Mouse (Mus musculus) adrenal gland, adult 2 months (tissue): ENCODE data around the gene Ces1c. TPM values are rescaled to one million over a fixed set of nuclear protein-coding genes. Genes with fewer than 3 reads are reported as not detected.

Source experiments
- polyA plus RNA-seq: library from polyadenylated mRNA; depleted of rRNA; stranded (reverse); fragments of >200 nt; gene quantifications from 2 replicates; pipeline ENCODE4 v1.2.3, GENCODE M21; 2012; rRNA removed
- total RNA-seq, 2 experiments: library from RNA; stranded (reverse); gene quantifications; 2 replicates each; pipeline ENCODE4 v1.2.3; 2021

Ces1c gene
- total and polyA plus RNA-seq, 3 experiments, result 0.24 to 7.3 (median 0.49) TPM

Other genes starting within 250 kb of the Ces1c start
- under 1 TPM in 1 of 2 experiments, not detected in 1; 0.69 TPM for gene Capns2, start 229.9 kb downstream of the Ces1c start, total RNA-seq
- gene Capns2, start 229.9 kb downstream of the Ces1c start, polyA plus RNA-seq, result 0.11 TPM in 1 of 2 replicates, not detected in the other
- gene Slc6a2, start 171.2 kb downstream of the Ces1c start, total RNA-seq, result 10 to 100 TPM in 1 of 2 experiments, 1 to 10 TPM in 1; 9.0 to 16.0 TPM
- gene Slc6a2, start 171.2 kb downstream of the Ces1c start, polyA plus RNA-seq, result 1.9 and 4.6 TPM in 2 replicates
- not detected for gene Ces1a, start 83.1 kb downstream of the Ces1c start, total RNA-seq
- not detected in 2 replicates for gene Ces1a, start 83.1 kb downstream of the Ces1c start, polyA plus RNA-seq
- gene Ces1b, start 51.3 kb downstream of the Ces1c start, total RNA-seq, result under 1 TPM in 1 of 2 experiments, not detected in 1; 0.81 TPM
- gene Ces1b, start 51.3 kb downstream of the Ces1c start, polyA plus RNA-seq, result not detected in 2 replicates
- gene Ces1d, start 66.6 kb upstream of the Ces1c start, total RNA-seq, result 100 to 1,000 TPM; 306 to 500 TPM
- 28.0 and 49.4 TPM in 2 replicates for gene Ces1d, start 66.6 kb upstream of the Ces1c start, polyA plus RNA-seq
- gene Ces1e, start 98.3 kb upstream of the Ces1c start, total RNA-seq, result under 1 TPM in 1 of 2 experiments, not detected in 1; 0.26 TPM
- not detected in 2 replicates for gene Ces1e, start 98.3 kb upstream of the Ces1c start, polyA plus RNA-seq
- 10 to 100 TPM; 18.4 to 50.5 TPM for gene Ces1f, start 148.5 kb upstream of the Ces1c start, total RNA-seq
- gene Ces1f, start 148.5 kb upstream of the Ces1c start, polyA plus RNA-seq, result 2.7 and 5.3 TPM in 2 replicates
- under 1 TPM in 1 of 2 experiments, not detected in 1; 0.72 TPM for gene Ces1g, start 206.0 kb upstream of the Ces1c start, total RNA-seq
- 0.04 TPM in 1 of 2 replicates, not detected in the other for gene Ces1g, start 206.0 kb upstream of the Ces1c start, polyA plus RNA-seq
- gene Ces1h, start 248.4 kb upstream of the Ces1c start, total RNA-seq, result not detected
- not detected in 2 replicates for gene Ces1h, start 248.4 kb upstream of the Ces1c start, polyA plus RNA-seq